Mouse (Mus musculus): ENCODE data around the gene Gm10563. TPM values are rescaled to one million over a fixed set of nuclear protein-coding genes. Genes with fewer than 3 reads are reported as not detected.
A peak's percentile ranks its signal among the peaks of the same experiment; 100 is the strongest.

The Gm10563 gene
- polyA plus RNA-seq, 1 experiment, result not detected

DNA sequence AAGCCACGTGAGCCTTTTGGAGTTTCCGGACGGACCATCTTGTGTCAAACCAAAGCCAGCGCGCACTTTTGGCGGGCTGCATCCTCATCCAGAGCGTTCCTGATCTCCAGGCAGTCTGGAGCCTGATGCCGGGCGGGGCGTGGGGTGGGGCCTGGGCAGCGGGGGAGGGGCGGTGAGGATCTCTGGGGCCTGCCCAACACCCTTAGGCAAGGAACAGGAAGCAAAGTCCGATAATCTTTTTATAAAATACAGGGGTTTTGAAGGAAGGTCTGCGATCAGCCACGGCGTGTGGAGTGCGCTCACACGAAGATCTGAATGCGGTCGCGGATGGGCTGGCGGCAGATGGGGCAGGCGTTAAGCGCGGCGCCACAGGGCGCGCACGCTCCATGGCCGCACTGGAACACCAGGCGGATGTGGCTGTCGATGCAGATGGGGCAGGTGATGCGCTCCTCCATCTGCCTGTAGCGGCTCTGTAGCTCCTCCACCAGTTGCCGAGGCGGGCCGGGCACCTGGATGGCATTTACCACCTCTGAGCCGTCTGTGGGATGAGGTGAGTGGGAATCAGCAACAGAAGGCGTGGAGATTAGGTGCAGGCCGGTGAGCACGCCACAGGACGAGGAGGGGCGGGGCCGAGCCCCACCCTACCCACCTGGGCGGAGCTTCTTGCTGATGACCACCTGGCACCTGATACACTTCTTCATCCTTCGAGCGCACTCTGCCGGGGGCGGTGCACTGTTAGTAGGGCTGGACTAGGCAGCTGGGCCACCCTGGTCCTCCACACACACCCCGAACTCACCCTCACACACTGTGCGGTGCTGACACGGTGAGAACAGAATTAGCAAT lies 9.5 kb upstream of the Gm10563 start:
- WGBS, result 6% methylated on average over 52 of the region's 52 CpGs
- H3K27ac ChIP-seq (ENCODE audit: control insufficient read depth, insufficient read depth, low read depth, low read length, poor library complexity), result no peak overlapping the region
- peak overlapping the region; percentile 41 for H3K4me3 ChIP-seq (replicated peaks; ENCODE audit: control insufficient read depth, low read depth, low read length)
- peaks cover 2% of the 10 kb centered on the region; the same call in 1 of the 2 replicates for H3K4me1 ChIP-seq (ENCODE audit: control insufficient read depth, insufficient read depth, low read length)
- TF ChIP-seq POLR2A (IDR thresholded peaks at IDR 0.05; ENCODE audit: borderline replicate concordance, control insufficient read depth, low read depth, low read length) (0 out of 2 replicates have a peak, but pooled peaks have one; percentile 11), CTCF (IDR thresholded peaks at IDR 0.05; ENCODE audit: control insufficient read depth, insufficient read depth, low read length) (no peak)

DNA sequence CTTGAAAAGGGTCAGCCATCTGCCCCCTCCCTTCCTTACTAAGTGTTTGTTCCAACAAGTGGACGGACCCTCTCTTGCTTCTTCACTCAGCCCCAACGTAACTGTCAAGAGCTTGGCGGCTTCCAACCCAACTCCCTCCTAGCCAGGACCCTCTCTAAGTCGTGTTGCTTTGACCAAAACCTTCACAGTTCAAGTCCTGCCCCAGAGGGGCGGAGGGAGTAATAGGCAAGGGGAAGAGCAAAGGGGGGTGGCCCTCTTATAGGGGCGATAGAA lies 8.9 kb upstream of the Gm10563 start:
- Histone ChIP-seq H3K4me1 (ENCODE audit: control insufficient read depth, insufficient read depth, low read length) (peaks cover 2% of the 10 kb centered on the region; the same call in 1 of the 2 replicates), H3K4me3 (replicated peaks; ENCODE audit: control insufficient read depth, low read depth, low read length) (no peak overlapping the region), H3K27ac (ENCODE audit: control insufficient read depth, insufficient read depth, low read depth, low read length, poor library complexity) (no peak overlapping the region)
- WGBS, result 4% methylated on average over 6 of the region's 6 CpGs
- no peak for TF ChIP-seq POLR2A (IDR thresholded peaks at IDR 0.05; ENCODE audit: borderline replicate concordance, control insufficient read depth, low read depth, low read length)
- TF ChIP-seq CTCF (IDR thresholded peaks at IDR 0.05; ENCODE audit: control insufficient read depth, insufficient read depth, low read length), result no peak

DNA sequence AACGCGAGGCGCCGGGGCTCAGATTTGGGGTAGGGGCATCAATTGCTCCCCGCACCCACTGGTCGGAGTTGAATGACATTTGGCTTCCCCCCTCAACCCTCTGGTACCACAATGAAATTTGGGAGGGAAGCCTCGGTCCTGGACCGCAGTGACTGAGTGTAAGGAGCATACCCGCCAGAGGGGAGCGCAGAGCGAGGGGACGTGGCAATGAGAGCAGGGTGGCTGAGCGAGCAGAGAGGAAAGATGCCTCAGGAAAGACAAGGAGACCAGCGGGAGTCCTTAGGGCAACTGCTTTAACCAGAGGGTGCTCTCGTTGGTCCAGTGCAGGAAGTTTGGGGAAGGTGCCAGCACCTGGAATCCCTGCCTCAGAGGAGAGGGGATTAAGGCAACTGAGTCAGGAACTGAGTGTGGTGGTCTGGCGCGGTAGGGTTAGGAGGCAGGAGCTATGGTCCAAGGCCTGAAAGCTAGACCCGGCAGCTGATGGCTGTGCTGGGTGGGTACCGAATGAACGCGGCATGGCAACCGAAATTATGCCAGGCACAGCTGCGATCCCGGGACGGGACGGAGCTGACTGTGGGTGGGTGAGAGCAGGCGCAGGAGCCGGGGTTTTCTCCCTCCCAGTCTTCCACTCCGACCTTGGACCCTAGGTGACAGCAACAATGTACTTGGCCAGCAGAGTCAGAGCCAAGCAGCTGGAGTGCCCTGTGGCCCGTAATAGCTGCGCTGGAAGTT lies 8.4 kb upstream of the Gm10563 start:
- peaks cover 2% of the 10 kb centered on the region; the same call in 1 of the 2 replicates for H3K4me1 ChIP-seq (ENCODE audit: control insufficient read depth, insufficient read depth, low read length)
- no peak overlapping the region for H3K27ac ChIP-seq (ENCODE audit: control insufficient read depth, insufficient read depth, low read depth, low read length, poor library complexity)
- TF ChIP-seq POLR2A (IDR thresholded peaks at IDR 0.05; ENCODE audit: borderline replicate concordance, control insufficient read depth, low read depth, low read length) (no peak), CTCF (IDR thresholded peaks at IDR 0.05; ENCODE audit: control insufficient read depth, insufficient read depth, low read length) (no peak)
- no peak overlapping the region for H3K4me3 ChIP-seq (replicated peaks; ENCODE audit: control insufficient read depth, low read depth, low read length)
- WGBS, result 3% methylated on average over 31 of the region's 31 CpGs

DNA sequence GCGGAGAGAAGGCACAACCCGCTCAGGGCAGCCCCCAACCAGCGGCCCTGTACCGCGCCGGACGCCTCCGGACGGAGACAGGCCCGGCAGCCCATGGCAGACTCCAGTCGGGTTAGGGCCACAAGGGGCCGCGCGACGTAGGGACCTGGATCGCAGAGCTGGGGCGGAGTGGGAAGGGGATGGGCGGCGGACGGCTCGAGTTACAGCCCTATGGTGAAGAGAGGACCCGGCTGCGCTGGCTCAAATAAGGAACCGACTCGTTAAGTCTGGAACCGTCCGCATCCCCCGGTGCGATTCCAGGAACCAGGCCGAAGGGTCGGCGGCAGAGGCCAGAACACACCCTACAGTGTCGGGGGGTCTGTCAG lies 7.9 kb upstream of the Gm10563 start, which contains the start of gene Mmp23:
TSS of gene Mmp23 (minus strand) at position 299 of the 365 bp plus-strand sequence.
- no peak for TF ChIP-seq CTCF (IDR thresholded peaks at IDR 0.05; ENCODE audit: control insufficient read depth, insufficient read depth, low read length)
- TF ChIP-seq POLR2A (IDR thresholded peaks at IDR 0.05; ENCODE audit: borderline replicate concordance, control insufficient read depth, low read depth, low read length), result no peak
- WGBS, result 1% methylated on average over 33 of the region's 33 CpGs
- H3K27ac ChIP-seq (ENCODE audit: control insufficient read depth, insufficient read depth, low read depth, low read length, poor library complexity), result no peak within 1 kb of the TSS
- peaks cover 2% of the 10 kb centered on the region; the same call in 1 of the 2 replicates for H3K4me1 ChIP-seq (ENCODE audit: control insufficient read depth, insufficient read depth, low read length)
- no peak within 1 kb of the TSS for H3K4me3 ChIP-seq (replicated peaks; ENCODE audit: control insufficient read depth, low read depth, low read length)

DNA sequence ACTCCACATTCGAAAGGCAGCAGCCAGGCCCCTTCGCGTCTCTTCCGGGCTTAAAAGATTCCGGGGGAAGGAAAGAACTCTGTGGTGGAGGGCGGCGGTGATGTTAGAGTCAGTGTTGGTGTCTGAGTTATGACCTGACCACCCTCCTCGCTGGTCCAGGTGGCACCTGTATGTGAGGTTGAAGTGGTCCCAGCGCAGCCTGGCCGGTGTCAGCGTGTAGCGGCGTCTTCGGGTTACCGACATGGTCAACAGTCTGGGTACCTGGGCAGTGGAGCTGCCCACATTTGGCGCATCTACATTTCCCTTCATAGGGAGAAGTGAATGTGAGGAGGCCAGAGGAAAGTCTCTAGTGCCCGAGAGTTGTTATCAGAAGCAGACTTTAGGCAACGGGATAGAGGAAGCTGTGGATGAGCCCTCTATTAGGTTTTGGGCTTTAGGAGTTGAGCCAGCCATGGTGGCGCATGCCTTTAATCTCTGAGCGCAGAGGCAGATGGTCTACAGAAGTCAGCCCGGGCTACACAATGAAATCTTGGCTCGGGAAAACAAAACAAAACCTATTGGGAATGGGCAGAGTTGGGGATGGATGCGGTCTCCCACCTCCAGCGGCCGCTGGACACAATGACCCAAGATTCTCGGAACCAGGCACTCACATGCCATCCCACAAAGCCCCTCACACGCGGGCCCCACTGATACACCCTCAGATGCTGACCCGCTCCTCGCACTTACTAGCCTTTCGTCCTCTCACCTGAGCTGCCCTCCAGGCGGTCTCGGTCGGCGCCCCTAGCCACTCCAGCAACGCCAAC lies 7.3 kb upstream of the Gm10563 start:
- H3K4me1 ChIP-seq (ENCODE audit: control insufficient read depth, insufficient read depth, low read length), result peaks cover 2% of the 10 kb centered on the region; the same call in 1 of the 2 replicates
- TF ChIP-seq CTCF (IDR thresholded peaks at IDR 0.05; ENCODE audit: control insufficient read depth, insufficient read depth, low read length) (no peak), POLR2A (IDR thresholded peaks at IDR 0.05; ENCODE audit: borderline replicate concordance, control insufficient read depth, low read depth, low read length) (no peak)
- 31% methylated on average over 36 of the region's 36 CpGs for WGBS
- no peak overlapping the region for H3K4me3 ChIP-seq (replicated peaks; ENCODE audit: control insufficient read depth, low read depth, low read length)
- H3K27ac ChIP-seq (ENCODE audit: control insufficient read depth, insufficient read depth, low read depth, low read length, poor library complexity), result no peak overlapping the region

DNA sequence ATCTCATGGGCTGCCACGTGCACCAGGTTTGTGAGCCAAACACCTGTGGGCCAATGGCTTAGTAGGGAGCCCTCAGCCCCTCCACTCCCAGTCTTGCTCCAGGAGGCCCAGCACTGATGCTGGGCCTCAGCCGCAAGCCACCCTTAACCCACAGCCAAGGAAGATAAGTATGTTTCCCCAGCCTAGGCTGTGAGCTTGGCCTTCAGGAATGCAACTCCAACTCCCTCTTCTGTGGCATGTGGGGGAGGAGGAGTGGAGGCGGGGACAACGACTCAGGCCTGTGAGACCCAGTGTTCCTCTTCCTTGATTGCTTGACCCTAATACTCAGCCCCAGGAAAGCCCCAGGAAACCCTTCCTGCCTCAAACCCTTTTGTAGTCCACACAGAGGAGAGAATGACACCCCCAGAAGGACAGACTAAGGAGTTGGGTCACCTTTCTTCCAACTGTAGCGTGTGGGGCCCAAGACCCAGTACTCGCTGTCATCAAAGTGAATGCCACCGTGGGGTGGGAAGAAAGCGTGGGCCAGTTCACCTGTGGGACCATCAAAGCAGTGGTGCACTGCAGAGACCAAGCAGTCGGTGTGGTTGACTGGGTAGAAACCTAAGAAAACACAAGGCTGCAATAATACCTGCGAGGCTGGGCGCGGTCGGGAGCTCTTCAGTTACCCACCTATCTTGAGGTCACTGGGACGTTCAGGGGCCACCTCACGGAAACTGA lies 6.5 kb upstream of the Gm10563 start:
- Histone ChIP-seq H3K4me1 (ENCODE audit: control insufficient read depth, insufficient read depth, low read length) (peaks cover 2% of the 10 kb centered on the region; the same call in 1 of the 2 replicates), H3K4me3 (replicated peaks; ENCODE audit: control insufficient read depth, low read depth, low read length) (no peak overlapping the region), H3K27ac (ENCODE audit: control insufficient read depth, insufficient read depth, low read depth, low read length, poor library complexity) (no peak overlapping the region)
- 58% methylated on average over 15 of the region's 15 CpGs for whole genome bisulfite sequencing
- TF ChIP-seq POLR2A (IDR thresholded peaks at IDR 0.05; ENCODE audit: borderline replicate concordance, control insufficient read depth, low read depth, low read length), result no peak
- TF ChIP-seq CTCF (IDR thresholded peaks at IDR 0.05; ENCODE audit: control insufficient read depth, insufficient read depth, low read length), result no peak

DNA sequence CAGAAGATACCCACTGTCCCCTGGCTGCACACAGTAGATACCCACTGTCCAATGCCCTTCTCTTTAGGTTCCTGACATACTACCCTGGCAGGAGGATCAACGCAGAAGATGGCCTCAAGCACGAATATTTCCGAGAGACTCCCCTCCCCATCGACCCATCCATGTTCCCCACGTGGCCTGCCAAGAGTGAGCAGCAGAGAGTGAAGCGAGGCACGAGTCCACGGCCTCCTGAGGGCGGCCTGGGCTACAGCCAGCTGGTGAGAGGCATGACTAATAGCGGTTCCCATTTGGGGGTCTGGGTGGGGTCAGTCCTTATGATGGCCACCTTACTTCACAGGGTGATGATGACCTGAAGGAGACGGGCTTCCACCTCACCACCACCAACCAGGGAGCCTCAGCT lies 4.1 kb upstream of the Gm10563 start:
- peaks cover 2% of the 10 kb centered on the region; the same call in 1 of the 2 replicates for H3K4me1 ChIP-seq (ENCODE audit: control insufficient read depth, insufficient read depth, low read length)
- WGBS, result 91% methylated on average over 11 of the region's 11 CpGs
- TF ChIP-seq POLR2A (IDR thresholded peaks at IDR 0.05; ENCODE audit: borderline replicate concordance, control insufficient read depth, low read depth, low read length), result no peak
- TF ChIP-seq CTCF (IDR thresholded peaks at IDR 0.05; ENCODE audit: control insufficient read depth, insufficient read depth, low read length), result no peak
- no peak overlapping the region for H3K4me3 ChIP-seq (replicated peaks; ENCODE audit: control insufficient read depth, low read depth, low read length)
- H3K27ac ChIP-seq (ENCODE audit: control insufficient read depth, insufficient read depth, low read depth, low read length, poor library complexity), result no peak overlapping the region

Measured in bone marrow, adult 2 months (tissue).